Mouse (Mus musculus): Measurements from ENCODE around the gene Myo19. TPM values are rescaled to one million over a fixed set of nuclear protein-coding genes. Genes with fewer than 3 reads are reported as not detected.

Gene Myo19
- polyA plus RNA-seq (2012): 17.2 and 19.4 TPM in 2 replicates

GRCm38 (mm10) chr11:84879772-84880464 is at the start of gene Myo19, which contains the start of gene Pigw:
TSS of gene Myo19 (plus strand) at chr11:84880148.
TSS of gene Pigw (minus strand) at chr11:84880285.

GRCm38 (mm10) chr11:84870337-84871043 is 9.5 kb upstream of the Myo19 start, which contains the start of gene Ggnbp2:
TSS of gene Ggnbp2 (minus strand) at chr11:84870817.

GRCm38 (mm10) chr11:84916053-84916702 is 36.2 kb downstream of the Myo19 start, which contains the start of gene Znhit3:
TSS of gene Znhit3 (minus strand) at chr11:84916366.

GRCm38 (mm10) chr11:84957591-84958270 is 77.8 kb downstream of the Myo19 start, which contains the start of gene Car4:
TSS of gene Car4 (plus strand) at chr11:84957786.

Other genes with a start within 250 kb of the Myo19 start
- gene Mrm1, start 60.6 kb upstream of the Myo19 start, polyA plus RNA-seq (2012): 7.8 and 8.2 TPM in 2 replicates
- gene Dhrs11, start 51.2 kb upstream of the Myo19 start, polyA plus RNA-seq (2012): 22.0 and 29.9 TPM in 2 replicates
- gene Ggnbp2, start 9.3 kb upstream of the Myo19 start, polyA plus RNA-seq (2012): 78.9 and 124 TPM in 2 replicates
- gene Pigw, start 137 bp downstream of the Myo19 start, polyA plus RNA-seq (2012): 1.4 and 1.9 TPM in 2 replicates
- 2.3 and 2.4 TPM in 2 replicates for gene Znhit3, start 36.2 kb downstream of the Myo19 start, polyA plus RNA-seq (2012)
- gene Car4, start 77.6 kb downstream of the Myo19 start, polyA plus RNA-seq (2012): not detected in 2 replicates

Data from megakaryocyte-erythroid progenitor cell, adult 5 weeks (primary cell).